Mouse (Mus musculus): Measurements from ENCODE around the gene Gm9603. TPM values are rescaled to one million over a fixed set of nuclear protein-coding genes. Genes with fewer than 3 reads are reported as not detected.
"Not testable (repeated sequence)": the region's sequence is repeated elsewhere in the genome, so short reads cannot be mapped to it uniquely, and the experiment has no call there.

Gene Gm9603
- polyA plus RNA-seq (2015; fragmentation: Nextera tagmentation; extraction: Ambion mirVana): not detected in 2 replicates

DNA sequence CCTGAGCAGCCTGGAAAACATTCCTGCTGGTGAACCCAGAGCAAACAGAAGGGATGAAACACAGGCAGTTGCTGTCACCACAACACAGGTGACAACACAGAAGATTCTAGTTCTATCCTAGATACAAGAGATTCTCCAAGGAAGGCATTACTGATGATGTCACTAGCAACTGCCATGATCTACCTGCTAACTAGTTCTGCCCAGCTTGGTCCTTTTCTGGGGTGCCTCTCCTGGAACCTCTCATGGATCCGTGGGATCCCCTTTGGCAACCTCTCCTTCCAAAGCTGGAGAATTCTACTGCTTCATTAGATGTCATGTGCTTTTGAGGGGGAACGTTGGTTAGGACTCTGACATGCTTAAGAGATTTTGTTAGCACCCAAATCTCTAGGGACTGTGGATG, at the start of gene Gm9603:
TSS of gene Gm9603 (minus strand) at position 101 of the 400 bp plus-strand sequence.
- H3K4me3 ChIP-seq (replicated peaks); H3K9ac ChIP-seq (replicated peaks); H3K36me3 ChIP-seq; H3K4me1 ChIP-seq (replicated peaks); H3K27ac ChIP-seq; H3K4me2 ChIP-seq (replicated peaks); H3K27me3 ChIP-seq; ATAC-seq; H3K9me3 ChIP-seq: not testable (repeated sequence)
- no CpG with 5 or more reads among the region's 2 CpGs for WGBS

DNA sequence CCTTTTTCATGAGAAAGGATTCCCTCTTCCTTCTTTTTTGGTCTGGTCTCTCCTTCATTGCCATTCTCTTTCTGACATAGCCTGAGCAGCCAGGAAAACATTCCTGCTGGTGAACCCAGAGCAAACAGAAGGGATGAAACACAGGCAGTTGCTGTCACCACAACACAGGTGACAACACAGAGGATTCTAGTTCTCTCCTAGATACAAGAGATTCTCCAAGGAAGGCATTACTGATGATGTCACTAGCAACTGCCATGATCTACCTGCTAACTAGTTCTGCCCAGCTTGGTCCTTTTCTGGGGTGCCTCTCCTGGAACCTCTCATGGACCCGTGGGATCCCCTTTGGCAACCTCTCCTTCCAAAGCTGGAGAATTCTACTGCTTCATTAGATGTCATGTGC, 54.3 kb downstream of the Gm9603 start, which contains the start of gene Gm8265:
TSS of gene Gm8265 (minus strand) at position 101 of the 400 bp plus-strand sequence.
- not testable (repeated sequence) for ATAC-seq; H3K4me1 ChIP-seq (replicated peaks); H3K27me3 ChIP-seq; H3K4me3 ChIP-seq (replicated peaks); H3K4me2 ChIP-seq (replicated peaks); H3K9ac ChIP-seq (replicated peaks); H3K36me3 ChIP-seq; H3K9me3 ChIP-seq; H3K27ac ChIP-seq
- WGBS: no CpG with 5 or more reads among the region's 1 CpGs

Other genes with a start within 250 kb of the Gm9603 start
- 1.9 and 2.7 TPM in 2 replicates for gene Gm3194, start 232.0 kb downstream of the Gm9603 start, polyA plus RNA-seq (2015; fragmentation: Nextera tagmentation; extraction: Ambion mirVana)
- gene Gm8246, start 209.6 kb downstream of the Gm9603 start, polyA plus RNA-seq (2015; fragmentation: Nextera tagmentation; extraction: Ambion mirVana): not detected in 2 replicates
- gene Gm3187, start 203.2 kb downstream of the Gm9603 start, polyA plus RNA-seq (2015; fragmentation: Nextera tagmentation; extraction: Ambion mirVana): 0.09 TPM in 1 of 2 replicates, not detected in the other
- gene Gm3488, start 185.8 kb downstream of the Gm9603 start, polyA plus RNA-seq (2015; fragmentation: Nextera tagmentation; extraction: Ambion mirVana): 8.7 and 9.5 TPM in 2 replicates
- gene Gm3532, start 149.0 kb downstream of the Gm9603 start, polyA plus RNA-seq (2015; fragmentation: Nextera tagmentation; extraction: Ambion mirVana): not detected in 2 replicates
- gene Gm8265, start 54.4 kb downstream of the Gm9603 start, polyA plus RNA-seq (2015; fragmentation: Nextera tagmentation; extraction: Ambion mirVana): not detected in 2 replicates
- 0.82 TPM in 1 of 2 replicates, not detected in the other for gene Gm3373, start 54.1 kb upstream of the Gm9603 start, polyA plus RNA-seq (2015; fragmentation: Nextera tagmentation; extraction: Ambion mirVana)
- 2.5 and 3.1 TPM in 2 replicates for gene Gm3383, start 120.5 kb upstream of the Gm9603 start, polyA plus RNA-seq (2015; fragmentation: Nextera tagmentation; extraction: Ambion mirVana)
- not detected in 2 replicates for gene Gm3424, start 142.9 kb upstream of the Gm9603 start, polyA plus RNA-seq (2015; fragmentation: Nextera tagmentation; extraction: Ambion mirVana)
- 0.62 and 0.65 TPM in 2 replicates for gene Gm8237, start 192.9 kb upstream of the Gm9603 start, polyA plus RNA-seq (2015; fragmentation: Nextera tagmentation; extraction: Ambion mirVana)